Mouse (Mus musculus): ENCODE data around the gene Bach2.

Bach2 gene

DNA sequence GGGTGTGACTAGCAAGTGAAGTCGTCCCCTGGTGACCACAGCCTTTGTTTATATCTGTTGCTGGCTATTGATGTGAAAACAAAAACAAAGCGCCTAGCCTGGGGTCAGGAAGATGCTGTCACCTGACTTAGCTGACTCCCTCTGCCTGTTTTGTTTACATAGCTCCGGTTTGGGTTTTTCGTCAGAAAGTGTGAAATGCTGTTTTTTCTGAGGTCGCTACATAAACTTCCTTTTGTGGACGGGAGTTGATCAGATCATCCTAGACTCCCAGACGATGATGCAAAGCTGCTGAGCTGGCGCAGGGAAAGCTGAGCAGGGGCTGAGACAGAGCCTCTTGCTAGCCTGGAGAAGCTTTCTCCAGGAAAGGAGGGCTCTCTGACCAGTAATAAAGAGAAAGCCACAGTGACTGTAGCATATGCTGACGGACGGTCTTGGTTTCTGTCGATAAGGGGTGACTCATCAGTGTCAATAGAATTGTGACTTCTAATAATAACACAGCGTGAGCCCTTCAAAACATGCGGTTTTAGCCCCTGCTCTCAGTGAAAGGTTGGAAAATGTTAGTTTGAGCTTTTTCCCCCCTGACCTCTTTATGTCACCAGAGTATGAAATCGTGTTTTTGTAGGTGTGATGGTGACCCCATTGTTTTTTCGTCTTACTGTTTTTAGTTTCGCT is 11.9 kb downstream of the Bach2 start:
- peak; percentile 58 to 60 for DNase-seq (ENCODE audit: low spot score in 2 of 2)

DNA sequence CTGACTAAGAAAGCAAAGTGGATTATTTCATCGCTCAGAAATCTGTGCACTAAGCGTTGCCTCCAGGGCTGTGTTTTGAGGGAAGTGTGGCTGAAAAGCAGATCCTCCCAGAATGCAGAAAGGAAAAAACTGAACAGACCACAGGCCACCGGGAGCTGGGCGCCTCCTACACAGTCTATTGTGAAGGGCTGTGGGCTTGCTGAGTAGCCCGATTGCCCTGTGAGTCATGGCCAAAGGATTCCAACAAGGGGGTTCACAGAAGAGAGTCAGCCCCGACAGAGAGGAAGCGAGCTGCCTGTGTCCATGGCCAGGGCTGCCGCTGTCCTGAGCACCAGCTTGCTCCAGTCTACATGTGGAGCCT is 12.4 kb downstream of the Bach2 start:
- peak; percentile 53 to 63 for DNase-seq (ENCODE audit: low spot score in 2 of 2)

DNA sequence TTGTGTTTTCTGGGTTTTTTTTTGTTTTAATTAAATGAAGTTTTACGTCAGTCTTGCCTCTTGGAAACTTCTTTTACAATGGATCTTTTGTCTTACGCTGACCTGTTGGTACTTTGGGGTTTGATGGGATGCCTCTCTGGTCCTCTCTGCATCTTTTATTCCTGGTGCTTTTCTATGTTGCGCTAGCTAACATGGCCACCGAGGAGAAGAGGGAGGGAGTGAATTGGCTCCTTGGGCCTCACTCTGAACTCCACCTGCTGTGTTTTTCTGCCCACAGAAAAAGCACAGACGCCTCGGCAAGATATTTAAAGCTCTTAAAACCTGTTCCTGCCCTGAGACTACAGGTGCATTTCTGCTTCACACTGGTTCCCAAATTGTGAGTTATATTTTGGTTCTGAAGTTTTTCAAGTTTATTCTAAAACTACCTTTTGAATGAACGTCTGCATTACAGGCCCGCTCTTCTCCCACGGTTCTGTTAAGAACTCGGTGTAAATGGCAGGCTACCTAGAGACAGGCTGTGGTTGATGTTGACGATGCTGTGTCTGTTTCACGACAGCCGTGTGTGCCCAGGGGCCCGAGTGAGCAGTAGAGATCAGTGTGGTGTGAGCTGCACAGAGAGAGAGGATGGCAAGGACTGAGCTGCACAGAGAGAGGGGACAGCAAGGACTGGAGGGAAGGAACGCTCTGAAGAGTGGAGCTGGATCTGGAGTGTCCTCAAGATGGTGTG is 13.5 kb downstream of the Bach2 start:
- DNase-seq (ENCODE audit: low spot score in 2 of 2): no peak

DNA sequence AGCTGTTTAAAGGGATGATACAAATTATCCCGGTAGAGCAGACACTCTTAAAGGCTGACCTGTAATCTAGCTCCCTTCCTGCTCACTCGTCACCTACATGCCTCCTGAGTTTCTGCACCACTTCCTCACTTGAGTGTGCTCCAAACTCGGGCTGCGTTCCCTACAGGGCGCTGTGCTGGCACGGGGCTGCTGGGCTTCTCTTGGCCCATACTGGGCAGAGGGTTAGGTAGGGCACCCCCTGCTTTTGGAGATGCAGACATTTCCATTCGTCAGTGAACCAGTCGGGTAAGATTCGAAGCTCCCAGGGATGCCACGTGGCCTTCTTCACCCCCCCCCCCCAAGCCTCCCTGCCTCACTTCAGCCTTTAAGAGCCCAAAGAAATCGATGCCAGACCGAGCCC is 19.1 kb downstream of the Bach2 start:
- DNase-seq (ENCODE audit: low spot score in 2 of 2): no peak

DNA sequence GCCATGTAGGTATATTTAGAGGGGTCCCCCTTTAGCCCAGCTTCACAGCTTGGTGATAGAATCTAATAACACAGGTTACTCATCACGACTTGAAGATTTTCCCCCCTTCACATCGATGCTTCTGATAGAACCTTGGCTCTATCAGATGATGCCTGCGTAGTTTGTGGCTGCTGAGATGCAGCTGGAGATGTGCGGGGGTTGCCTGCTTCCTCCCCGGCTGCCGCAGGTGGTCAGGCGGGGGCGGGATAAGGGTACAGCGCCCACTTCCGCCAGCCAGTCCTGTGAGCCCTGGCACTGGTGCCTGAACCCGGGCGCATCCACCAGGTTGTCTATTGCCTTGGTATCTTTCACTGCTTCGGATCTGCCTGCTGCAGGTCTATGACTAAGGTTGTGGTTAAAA is 19.5 kb downstream of the Bach2 start:
- DNase-seq (ENCODE audit: low spot score in 2 of 2): peak in 1 of 2 experiments; percentile 23

DNA sequence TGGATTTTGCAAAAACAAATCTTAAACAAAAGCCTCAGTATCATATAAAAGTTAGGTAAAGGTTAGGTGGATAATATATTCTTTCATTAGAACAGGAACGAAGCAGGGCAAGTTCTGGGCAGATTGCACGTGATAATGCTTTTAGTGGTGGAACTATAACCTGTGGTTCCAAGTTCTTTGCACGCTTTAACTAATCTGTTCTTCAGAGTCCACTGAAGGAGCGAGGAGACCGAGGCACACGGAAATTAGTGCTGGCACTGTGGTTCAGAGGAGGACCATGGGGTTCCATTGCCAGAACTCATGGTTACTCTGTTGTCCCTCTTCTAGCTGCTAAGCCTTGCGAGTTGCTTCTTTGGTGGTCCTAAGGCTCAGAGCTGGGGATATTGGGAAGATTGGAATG is 20.0 kb downstream of the Bach2 start:
- DNase-seq (ENCODE audit: low spot score in 2 of 2): no peak

DNA sequence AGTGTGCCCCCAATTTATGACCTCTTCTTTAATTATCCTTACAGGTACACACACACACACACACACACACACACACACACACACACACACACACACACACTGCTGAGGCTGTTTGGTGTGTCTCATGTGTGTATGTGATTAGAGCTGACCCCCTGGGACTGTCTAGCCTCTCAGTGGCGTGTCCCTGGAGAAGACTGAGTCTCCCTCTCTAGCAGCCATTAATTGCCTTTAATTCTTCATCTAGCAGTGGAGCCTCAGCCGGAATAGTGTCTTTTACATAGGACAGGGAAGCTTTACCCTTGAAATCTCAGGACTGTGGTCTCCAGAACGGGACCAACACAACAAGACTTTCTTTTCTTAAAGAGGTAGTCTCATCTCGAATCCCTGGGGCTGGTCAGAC is 22.3 kb downstream of the Bach2 start:
- no peak for DNase-seq (ENCODE audit: low spot score in 2 of 2)

DNA sequence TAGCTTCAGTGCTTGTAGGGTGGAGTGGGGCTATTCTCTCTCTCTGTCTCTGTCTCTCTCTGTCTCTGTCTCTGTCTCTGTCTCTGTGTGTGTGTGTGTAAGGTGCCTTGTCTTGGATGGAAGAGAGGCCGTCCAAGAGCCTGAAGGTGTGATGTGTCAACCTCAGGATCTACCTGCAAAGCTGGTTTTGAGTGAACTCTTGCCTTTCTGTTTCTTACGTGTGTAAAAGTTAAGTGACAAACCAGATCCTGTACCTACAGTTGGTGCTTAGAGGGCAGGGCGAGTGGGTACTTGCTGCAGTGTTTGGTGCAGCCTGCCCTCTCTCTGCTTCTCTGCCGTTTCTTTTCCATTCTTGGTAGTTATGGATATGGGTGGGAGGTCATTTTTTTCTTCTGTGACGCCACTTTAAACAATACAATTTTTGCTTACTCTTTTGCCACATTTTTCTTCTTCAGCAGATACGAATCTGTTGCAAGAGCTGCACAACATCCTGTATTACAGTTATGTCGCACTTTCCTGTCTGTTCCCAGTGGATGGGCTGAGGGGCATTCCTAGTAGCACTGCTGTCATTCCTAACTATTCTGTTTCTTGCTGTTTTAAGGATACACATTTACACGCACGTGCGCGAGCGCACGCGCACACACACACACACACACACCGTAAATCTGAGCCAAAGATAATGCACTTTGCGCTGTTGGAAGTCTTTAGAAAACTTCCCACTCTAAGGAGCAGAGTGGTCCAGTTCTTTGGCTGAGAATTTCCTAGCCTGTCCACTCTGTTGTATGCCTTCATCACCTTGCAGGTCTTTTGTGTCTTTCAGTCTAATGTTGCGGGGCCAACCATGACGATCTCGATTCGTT is 24.5 kb downstream of the Bach2 start:
- no peak for DNase-seq (ENCODE audit: low spot score in 2 of 2)

DNA sequence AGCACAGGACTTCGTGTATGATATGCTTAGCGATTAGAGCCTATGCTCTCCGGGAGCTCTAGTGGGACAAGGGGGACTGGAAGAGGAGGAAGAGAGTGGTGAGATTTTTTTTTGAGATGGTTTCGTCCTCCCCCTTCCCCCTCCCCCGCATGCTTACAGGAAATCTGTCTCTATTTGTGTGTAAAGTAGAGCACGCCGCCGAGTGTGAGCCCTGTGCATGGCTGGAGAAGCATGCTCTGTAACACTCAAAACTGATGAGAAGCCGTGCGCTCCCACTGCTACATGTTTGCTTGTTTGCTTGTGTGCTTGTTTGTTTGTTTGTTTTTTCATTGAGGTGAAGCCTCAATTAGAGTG is 25.1 kb downstream of the Bach2 start:
- peak in 1 of 2 experiments; percentile 21 for DNase-seq (ENCODE audit: low spot score in 2 of 2)

DNA sequence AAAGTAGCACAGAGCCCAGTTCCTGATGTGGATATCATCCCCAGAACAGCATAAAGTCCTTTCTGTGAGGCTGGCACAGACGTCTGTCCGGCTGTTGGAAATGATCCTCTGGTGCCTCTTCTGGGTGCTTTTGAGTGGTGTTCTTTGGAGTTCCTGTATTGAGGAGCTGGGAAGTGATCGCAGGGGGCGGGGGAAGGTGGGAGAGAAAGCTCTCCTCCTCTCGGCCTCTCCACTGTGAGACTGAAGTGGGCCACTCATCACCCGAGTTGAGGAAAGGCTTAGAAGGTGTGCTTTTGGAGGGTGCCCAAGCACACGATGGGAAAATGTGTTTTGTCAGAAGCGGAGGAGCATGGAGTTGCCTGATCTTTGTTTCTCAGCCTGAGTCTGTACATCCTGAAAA is 26.3 kb downstream of the Bach2 start:
- DNase-seq (ENCODE audit: low spot score in 2 of 2): peak in 1 of 2 experiments; percentile 20

DNA sequence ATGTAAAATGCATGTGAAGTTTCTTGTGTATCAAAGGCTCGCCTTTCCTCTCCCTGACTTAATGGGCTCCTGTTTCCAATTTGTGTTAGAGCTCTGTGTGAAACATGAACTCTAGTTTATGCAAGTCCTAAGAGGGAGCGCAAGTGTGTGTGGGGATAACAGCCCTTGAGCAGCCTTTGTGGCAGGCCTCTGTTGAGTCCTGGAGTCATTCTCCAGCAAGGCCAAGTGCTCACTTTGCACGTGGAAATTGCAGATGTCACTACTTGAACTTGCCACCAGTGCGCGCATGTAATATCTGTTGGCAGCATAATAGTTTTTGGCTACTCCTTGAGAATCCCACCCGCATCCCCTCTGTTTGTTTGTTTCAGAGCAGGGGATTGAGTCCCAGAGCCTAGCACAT is 28.1 kb downstream of the Bach2 start:
- DNase-seq (ENCODE audit: low spot score in 2 of 2): peak in 1 of 2 experiments; percentile 22

DNA sequence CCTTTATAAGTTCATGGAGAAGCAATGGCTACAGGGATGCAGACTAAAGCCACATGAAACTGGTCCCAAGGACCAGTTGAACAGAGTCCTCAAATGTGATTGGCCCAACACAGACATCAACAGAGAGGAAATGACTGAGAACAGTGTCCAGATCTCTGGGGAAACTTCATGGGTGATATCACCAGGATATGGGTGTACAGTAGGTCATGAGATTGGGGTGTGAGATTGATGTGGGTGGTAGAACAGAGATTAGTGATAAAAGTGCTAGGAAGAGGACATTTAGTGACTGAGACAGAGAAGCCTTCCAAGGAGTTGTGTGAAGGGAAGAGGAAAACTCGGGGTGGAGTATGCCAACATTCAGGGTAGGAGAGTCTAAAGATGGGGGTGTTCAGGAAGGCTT is 29.4 kb downstream of the Bach2 start:
- no peak for DNase-seq (ENCODE audit: low spot score in 2 of 2)

DNA sequence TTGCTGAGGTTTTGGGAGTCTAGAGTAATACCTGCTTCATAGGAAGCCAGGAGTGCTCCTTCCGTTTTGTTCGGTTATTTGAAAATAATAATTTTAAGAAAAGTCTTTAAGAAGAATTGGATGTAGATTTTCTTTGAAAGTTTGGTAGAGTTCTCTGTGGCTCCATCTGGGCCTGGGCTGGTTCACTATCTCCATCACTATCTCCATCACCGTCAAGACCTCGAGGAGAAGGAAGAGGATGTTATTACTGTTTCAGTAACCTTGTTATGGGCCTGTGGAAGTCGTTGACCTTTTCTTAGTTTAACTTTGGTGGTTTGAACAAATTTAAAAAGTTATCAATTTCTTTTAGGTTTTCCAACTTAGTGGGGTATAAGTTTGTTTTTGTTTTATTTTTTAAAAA is 33.8 kb downstream of the Bach2 start:
- DNase-seq (ENCODE audit: low spot score in 2 of 2): no peak

DNA sequence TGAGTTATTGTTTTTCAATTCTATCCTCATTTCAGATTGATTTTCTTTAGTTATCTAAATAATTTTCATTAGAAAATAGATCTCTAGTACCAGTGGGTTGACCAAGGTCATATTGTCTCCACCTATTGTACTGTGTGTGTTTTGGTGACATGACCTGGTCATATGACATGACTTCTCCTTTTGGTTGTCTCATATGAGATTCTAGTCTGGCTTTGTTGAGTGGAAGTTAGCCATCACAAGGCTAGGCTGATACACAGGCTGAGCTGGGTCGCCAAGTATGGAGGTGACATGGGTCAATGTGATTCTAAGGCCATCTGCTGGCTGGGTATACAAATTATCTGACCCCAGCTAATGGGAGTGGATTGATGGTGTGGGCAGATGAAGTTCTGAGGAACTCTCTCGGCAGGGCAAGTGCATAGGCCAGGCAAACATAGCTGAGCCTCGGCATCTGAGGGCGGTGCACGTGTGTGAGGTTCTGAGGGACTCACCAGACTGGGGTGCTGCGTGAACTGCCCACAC is 36.2 kb downstream of the Bach2 start:
- DNase-seq (ENCODE audit: low spot score in 2 of 2): no peak

DNA sequence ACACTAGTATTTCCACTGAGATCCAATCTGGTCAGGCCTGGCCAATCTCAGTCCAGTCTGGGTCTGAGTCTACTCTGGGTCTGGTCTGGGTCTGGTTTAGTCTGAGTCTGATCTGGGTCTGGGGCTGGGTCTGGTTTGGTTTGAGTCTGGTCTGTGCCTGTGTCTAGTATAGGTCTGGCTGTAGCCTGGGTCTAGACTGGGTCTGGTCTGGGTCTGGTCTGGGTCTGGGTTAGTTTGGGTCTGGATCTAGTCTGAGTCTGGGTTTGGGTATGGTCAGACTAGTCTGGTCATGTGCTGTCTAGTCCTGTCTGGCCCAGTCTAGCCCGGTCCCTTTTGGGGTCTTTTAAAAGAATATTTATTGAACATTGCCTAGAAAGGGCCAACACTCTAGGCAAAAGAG is 41.2 kb downstream of the Bach2 start:
- DNase-seq (ENCODE audit: low spot score in 2 of 2): no peak

DNA sequence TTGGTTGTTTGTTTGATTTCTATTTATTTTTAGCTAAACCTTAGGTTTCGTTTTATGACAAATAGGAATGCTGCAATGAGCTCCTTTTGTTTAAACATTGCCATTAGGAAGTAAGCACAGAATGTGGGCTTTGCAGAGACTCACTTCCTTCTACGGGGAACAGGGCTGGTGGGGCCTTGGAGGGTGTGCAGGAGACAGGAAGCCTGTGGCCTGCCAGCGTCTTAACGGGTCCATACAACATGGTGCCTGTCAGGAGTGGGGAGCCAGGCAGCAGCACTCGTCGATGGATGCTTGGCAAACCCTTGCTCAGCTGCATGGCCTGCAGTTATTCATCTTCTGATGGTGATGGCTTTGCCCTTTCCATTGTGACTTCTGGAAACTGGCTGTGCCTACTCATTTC is 41.8 kb downstream of the Bach2 start:
- DNase-seq (ENCODE audit: low spot score in 2 of 2): peak in 1 of 2 experiments; percentile 23

DNA sequence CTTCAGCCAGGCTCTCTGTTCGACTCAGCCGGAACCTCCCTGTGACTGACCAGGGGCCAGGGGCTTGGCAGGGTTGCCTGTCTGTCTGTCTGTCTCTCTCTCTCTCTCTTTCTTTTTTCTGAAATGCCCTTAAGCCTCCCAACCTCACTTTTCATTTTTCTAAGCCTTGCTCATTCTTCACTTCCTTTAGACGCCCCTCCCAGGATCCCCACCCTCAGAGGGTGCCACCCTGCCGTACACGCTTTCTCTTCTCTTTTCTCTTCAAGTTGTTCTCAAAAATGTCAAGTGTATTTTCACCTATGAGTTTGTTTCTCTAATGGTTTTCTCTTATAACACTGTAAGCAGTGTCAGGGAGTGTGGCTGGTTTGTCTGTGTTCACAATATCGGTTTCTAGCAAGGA is 42.7 kb downstream of the Bach2 start:
- DNase-seq (ENCODE audit: low spot score in 2 of 2): no peak

DNA sequence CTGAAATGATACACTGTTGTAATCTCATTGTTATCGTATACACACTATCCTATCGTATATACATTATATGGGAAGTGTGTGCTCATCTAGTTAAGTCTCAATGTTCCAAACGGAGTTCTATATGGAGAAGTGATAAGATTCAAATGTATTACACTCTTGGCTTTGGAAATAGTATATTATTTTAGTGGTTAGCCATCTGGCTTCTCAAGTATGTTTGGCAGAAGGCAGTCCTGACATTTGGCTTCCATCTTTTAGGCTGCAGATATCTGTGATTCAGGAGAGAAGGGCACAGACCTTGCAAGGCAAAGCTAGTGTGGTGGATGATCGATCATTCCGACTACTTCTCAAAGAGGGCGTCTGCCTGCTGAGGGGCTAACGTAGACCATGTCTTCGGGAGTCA is 47.8 kb downstream of the Bach2 start:
- DNase-seq (ENCODE audit: low spot score in 2 of 2): no peak

DNA sequence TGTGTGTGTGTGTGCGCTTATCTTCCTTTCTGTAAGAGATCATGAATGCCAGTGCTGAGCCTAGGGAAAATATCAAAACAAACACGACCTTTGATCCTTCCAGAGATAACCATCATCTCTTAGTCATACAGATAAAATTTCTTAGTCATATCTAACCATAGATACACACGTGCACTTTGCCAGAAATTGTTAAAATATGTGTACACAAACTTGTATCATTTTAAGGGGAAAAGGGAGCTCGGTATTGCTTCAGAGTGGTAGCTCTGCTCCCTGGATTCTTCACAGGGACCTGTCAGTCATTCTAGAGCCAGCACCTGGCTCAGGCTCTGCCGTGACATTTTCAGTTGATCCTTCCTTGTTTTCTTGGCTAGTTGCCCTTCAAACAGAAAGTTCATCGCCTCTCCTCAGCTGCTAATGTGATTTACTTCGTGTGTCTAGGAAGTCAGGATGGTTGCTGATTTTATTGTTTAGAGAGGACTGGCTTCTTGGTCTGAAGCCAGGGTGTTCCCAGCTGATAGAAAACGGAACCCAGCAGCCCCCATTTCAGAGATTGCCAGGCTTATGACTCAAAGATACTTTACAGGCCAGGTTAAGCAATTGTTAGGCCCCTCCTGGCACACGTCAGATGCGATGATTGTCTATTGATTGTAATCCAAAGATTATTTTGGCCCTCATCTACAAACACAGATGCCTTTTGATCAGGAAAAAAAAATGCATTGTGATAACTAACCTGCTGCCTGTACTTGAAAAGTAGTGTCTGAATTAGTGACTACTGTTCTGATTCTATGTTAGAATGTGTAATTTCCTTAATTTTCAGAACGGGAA is 49.6 kb downstream of the Bach2 start:
- no peak for DNase-seq (ENCODE audit: low spot score in 2 of 2)

DNA sequence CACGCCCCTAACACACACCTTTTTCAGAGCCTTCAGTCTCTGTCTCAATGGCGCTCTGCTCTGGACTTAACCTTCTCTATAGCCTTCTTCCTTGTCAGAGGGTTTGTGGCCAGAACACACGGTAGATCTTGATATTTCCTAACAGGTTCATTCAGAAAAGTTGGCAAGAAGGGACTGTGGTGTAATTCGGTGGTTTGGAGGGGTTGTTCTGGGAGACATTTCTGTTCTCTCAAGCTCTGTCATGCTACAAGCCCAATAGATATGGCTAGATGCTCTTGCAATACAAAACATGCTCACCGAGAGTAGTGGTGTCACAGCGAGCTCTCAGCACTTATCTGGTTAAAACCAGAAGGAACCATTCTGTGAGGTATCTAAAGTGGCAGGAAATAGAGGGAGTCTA is 51.2 kb downstream of the Bach2 start:
- DNase-seq (ENCODE audit: low spot score in 2 of 2): no peak

DNA sequence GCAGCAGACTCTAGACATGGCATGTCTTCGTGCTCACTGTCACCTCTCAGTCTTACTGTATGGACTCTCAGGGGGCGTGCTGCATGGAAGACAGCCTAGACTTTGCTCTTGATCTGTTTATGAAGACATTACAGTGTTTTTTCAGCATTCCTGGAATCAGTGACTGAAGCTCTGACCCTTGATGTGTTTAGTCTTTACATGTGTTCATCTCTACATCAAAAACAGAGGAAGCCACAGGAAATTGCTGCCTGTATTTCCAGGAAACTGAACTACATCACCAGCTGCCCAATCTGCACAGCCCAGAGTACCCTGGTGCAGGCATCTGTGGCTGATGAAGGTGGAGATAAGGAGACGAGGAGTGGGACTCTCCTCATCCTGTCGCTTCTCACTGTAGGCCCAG is 52.8 kb downstream of the Bach2 start:
- no peak for DNase-seq (ENCODE audit: low spot score in 2 of 2)
